Mouse (Mus musculus) brain, embryonic 18.5 days (tissue): ENCODE data around the gene Kank2.

Source experiments
- DNase-seq: peaks from one replicate; pipeline ENCODE4 v3.0.0-alpha.2; 2012; ENCODE audit warnings: low read depth, low spot score

Gene Kank2

DNA sequence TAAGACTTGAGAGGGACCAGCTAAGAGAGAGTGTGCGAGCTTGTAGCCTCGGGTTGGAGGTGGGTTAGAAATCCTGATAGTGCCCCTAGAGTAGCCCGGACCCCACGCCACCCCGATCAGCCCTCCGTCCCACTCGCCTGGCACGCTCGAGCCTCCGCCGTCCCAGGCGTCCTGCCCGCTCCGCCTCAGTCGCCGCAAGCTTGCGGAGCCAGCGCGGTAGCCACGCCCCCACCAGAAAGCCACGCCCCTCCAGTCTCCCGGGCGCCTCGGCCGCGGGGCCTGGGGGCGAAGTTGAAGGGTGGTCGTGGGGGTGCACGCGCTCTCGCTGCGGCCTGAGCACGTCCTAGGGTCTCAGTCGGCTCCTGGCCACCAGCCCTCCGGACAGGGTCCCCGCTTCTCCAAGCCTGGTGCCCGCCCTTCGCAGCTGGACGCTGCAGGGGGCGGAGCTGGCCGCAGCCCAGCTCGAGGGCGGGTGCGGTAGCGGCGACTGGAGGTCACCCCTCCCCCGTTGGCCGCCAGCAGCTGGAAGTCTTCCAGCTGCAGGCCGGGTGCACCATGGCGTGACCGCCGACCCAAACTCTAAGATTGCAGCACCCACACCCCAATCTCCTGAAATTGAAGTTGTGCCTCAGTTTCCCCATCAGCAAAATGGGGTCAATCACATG lies at the start of gene Kank2:
Kank2 (minus strand) TSS at position 400 of the 665 bp plus-strand sequence.
- no peak for DNase-seq

DNA sequence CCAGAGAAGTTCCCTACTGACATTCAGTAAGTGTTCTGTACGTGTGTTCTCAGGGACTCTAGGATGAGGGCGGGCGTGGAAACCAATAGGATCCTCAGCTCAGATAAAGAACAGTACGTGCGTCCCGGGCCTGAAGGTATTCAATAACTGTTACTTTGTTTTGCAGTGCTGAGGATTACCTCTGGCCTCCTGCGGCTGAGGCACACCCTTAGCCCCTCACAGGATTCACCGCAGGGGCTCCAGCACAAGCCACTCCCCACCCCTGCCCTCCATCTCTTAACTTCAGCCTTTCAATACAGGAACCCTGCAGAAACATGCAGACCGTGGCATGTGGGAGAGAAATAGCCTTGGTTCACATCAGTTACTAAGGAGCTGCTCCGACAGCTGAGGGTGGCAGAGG lies 49.4 kb upstream of the Kank2 start:
- no peak for DNase-seq

DNA sequence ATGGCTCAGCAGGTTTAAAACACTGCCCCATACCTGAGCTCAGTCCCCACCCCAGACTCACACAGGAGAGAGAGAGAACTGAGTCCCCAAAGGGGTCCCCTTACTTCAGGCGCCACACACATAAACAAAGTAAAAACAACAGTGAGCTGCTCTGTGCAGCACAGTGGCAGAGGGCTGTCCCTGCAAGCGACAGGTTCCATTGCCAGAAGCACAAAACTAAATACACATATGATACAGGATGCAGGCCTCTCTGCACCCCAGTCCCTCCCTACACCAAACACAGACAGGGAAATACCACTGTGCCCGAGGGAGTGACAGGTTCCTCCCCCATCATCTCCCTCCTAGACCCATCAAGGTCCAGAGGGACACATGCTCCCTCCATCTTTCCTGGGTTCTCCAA lies 48.9 kb upstream of the Kank2 start:
- no peak for DNase-seq

DNA sequence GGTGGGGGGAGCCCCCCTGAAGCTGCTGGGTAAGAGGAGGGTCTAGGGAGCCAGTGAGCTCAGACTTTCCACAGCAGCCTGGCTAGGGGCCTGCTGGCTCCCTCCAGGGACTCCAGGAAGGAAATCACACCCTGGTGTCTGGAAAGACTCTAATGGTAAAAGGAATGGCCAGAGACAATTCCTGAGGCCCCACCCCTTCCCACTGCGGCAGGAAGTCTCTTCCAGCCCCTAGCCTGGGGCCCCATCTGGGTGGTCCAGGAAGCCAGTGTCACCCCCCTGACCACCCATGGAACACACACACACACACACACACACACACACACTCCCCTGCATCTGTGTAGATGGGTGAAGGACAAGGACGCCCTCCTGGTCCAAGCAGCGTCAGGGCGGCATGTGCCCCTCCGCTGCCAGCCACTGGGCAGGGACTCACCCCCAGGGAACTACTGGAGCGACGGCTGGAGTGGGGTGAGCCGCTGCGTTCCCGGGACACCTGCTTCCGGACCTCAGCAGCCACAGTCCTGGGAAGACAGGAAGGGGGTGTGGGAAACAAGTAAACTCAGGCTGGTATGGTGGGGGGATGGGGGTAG lies 48.3 kb upstream of the Kank2 start:
- no peak for DNase-seq

DNA sequence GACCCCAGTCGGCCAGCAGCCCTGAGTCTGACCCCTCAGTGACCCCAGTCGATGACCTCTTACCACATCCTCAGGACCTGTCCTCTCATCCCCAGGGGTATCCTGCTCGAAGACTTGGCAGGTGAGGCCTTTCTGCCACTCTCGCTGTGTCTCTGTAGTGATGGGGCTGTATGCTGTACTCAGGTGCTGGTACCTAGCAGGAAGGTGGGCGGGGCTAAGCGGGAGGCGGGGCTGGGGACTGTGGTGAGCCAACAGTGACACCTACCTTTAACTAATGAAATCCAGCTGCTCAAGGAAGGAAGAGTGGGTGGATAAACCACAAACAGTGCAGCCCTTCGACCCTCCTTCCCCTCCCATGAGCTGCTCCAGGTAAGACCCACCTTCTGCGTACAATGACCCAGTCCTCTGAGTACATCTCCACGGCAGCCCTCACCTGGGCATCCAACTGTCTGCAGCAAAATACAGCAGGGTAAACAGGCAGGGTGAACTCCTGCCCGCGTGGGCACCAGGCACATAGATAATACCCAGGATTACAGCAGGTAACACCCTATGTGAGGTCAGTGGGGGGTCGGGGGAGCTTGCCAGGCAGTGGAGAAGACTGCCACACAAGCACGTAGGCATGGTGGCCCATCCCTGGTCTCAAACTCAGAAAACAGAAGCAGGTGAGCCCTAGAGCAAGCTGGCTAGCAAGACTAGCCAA lies 47.0 kb upstream of the Kank2 start:
- no peak for DNase-seq

DNA sequence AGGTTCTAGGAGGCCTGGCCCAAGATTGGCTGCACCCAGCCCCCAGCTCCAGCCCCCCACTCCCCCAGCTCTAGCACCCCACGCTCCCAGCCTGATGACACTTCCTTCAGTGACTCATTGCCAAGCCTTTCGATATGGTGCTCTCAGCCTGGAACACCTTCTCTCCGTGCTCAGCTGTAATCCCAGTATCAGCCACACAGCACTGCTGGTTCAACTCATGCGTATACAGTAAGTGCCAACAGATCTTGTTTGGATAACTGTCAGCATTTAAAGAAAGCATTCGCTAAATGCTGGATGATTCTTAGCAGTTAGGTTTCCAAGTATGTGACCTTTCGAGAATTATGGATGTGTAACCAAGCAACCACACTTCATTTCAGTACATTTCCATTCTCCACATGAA lies 44.5 kb upstream of the Kank2 start:
- DNase-seq = no peak

DNA sequence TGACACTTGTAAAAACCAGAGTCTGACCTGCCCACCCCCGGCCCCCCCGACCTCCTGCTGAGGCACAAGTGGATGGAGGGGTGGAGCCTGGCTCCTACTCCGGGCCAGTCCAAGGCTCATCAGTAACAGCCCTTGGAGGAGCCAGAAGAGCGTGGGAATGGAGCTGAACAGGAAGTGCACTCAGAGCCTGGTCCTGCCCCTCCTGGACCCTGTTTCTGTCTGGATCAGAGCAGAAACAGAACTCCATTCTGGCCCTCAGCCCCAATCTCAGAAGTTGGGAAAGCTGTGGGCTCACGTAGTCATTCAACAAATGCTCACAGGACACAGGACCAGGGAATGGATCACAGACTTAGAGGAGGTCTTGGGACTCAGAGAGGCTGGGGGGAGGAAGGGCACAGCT lies 43.8 kb upstream of the Kank2 start:
- DNase-seq = no peak

DNA sequence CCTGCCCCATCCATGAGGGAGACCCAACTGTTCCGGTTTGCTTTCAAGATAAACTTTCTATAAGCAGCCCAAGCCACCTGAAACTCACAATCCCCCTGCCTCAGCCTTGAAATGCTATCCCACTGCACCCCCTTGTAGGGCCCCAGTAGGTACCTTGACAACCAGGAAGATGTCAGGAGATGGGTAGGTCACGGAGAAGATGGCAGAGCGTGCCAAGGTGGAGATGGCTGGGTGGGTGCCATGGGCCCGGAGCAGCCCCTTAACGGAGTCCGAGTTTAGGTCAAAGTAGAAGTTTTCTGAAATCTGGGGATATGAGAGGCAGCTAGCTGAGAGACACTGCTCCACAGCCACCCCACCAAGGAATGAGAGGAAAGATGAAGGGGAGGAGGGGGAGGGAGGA lies 42.8 kb upstream of the Kank2 start:
- DNase-seq = no peak

DNA sequence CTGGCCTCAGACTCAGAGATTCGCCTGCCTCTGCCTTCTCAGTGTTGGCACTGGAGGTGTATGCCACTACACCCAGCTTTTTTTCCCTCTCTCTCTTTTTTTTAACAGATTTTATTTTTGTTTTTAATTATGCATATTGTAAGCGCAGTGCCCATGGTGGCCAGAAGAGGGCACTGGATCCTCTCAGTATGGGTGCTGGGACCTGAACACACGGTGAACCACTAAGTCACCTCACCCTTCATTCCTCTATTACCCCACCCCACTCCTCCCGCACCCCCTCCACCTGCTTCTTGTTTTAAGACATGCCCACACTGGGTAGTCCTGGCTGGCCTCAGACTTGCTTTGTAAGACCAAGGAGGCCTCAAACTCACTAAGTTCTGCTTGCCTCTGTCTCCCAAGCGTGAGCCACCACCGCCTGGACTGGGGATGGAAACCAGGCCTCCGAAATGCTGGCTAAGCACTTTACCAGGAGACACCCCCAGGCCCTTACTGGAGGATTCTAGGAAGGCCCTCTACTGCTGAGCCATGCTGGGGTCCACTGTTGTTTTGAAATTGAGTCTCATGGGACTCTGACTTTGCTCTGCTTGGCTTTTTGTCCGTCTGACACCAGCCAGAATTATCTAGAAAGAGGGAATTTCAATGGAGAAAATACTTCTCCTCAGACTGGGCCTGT lies 41.7 kb upstream of the Kank2 start:
- DNase-seq = no peak

DNA sequence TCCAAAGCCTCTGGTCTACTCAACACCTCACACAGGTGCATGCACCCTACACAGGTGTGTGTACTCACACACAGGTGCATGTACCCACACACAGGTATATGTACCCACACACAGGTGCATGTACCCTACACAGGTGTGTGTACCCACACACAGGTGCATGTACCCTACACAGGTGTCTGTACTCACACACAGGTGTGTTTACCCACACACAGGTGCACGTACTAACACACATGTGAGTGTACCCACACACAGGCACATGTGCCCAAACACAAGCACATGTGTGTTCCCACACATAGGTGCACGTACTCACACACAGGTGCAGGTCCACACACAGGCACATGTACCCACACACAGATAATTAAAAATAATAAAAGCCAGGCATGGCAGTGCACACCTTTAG lies 39.1 kb upstream of the Kank2 start:
- no peak for DNase-seq

DNA sequence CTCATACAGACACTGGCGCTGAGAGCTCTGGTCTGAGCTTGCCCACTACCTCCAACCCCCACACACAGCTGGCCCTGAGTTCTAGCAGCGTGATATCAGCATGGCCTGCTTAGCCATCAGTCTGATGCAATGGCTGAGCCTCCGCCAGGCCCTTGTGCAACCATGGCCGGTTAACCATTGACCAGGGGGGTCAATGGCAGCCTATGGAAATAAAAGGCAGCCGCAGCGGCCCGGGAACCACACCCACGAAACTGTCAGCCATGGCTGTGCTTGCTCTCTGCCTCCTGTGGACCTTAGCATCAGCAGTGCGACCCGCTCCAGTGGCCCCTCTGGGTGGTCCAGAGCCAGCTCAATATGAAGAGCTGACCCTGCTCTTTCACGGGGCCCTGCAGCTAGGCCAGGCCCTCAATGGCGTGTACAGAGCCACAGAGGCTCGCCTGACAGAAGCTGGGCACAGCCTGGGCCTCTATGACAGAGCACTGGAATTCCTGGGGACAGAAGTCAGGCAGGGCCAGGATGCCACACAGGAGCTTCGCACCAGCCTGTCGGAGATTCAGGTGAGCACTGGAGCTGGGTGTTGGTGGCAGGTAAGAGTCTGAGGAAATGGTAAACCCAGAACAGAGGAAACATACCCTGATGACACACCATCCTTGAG lies 36.8 kb upstream of the Kank2 start, which contains the start of gene Angptl8:
Angptl8 (plus strand) TSS at position 253 of the 655 bp plus-strand sequence.
- no peak for DNase-seq

DNA sequence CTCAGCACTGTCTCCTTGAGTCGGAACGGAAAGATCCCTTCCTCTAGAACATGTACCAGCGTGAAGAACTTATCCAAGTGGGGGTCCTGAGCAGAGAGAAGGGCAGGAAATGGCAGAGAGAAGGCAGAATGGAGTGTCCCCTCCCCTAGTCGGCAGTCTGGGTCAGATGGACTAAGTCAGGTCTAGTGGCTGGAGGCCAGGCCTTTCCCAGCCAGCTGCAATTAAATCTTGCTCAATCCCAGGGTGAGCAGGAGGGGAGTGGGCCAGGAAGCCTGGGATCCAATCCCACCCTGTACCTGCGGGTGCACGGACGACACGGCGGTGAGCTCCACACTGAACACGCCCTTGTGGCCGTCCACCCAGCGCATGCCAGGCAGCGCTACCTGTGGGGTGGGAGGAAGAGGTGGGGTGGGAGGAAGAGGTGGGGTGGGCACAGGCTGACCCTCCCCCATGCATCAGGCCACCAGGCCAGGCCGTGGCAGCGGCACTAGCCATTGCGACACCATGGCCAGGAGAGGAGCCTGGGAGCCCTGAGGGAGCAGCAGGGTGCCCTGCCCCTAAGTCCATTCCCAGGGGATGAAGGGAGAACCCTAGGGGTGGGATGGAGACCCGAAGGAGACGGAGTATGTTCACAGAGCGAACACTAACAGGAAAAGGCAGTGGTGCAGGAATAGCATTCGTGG lies 33.2 kb upstream of the Kank2 start:
- DNase-seq = no peak

DNA sequence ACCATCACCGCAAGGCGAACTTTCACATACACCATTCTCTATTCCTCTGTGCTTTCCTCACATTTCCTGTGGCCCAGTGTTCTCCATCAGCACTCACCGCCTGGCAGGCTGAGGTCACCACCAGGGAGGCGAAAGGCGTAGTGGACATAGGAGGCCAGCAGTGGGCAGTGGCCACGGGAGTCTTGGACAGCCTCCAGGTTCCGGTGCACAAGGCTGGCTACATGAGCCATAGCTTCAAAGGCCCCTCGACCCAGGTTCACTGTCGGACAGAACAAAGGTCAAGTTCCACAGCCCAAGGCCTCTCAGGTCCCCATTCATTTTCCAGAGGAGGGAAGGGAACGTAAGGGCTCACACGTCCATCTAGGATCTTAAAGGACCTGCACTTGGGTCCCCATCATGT lies 32.4 kb upstream of the Kank2 start:
- DNase-seq = no peak

DNA sequence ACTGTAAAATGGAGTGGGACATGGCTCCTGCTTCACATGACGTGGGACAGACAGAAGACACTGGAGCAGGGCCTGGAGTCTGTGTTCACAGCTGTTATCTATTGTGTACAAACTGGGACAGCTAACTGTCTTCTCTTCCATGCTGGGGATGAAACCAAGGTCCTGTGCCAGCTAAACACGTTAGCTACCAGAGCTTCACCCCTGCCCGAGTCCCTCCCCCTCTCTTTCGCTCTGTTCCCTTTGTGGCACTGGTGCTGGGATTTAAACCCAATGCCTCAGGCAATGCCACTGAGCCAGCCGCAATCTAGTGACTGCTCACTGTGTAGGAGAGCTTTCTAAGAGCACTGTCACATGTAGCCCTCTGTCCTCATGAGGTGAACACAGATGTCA lies 31.9 kb upstream of the Kank2 start:
- no peak for DNase-seq

DNA sequence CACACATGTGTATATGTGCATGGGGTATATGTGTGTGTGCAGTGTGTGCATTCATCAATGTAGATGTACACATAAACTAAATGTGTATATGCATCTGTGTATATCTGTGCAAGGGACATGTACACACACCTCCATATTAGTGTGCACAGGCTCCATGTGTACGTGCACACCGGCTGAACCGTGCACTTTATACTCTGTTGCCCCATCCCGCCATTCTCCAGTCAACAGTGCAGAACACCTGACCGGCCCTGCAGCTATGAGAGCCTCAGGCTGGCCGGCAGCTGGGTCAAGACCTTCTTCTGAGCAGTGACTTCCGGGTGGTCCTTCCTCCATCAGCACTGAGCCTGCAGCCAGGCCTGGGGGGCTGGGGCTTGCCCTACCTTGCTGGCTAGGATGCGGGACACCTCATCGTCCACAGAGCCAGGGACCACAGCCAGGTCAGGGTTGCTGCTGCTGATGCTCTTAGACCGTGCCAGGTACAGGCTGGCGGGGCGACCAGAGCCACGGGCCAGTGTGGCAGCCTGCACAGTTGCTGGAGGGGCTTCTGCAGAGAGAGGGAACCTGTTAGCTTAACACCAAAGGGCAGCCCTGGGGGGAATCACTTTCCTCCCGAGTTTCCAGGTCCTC lies 31.4 kb upstream of the Kank2 start:
- no peak for DNase-seq

DNA sequence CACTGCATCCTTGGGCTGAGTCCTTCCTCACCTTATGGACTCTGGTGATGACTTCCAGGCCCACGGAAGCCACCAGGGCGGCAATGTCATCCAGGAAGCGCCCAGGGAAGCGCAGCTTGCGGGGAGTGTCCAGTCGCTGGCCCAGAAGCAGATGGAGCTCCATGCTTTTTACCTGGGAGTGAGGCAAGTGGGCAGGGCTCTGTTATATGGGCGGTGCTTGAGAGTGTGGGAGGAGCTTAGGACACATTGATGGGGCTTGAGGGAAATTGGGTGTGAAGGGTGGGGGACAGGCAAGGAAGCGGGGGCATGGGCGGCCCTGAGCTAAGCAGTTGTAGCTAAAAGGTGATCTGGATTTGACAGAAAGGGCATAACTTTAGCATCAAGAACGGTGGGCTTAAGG lies 25.8 kb upstream of the Kank2 start:
- no peak for DNase-seq

DNA sequence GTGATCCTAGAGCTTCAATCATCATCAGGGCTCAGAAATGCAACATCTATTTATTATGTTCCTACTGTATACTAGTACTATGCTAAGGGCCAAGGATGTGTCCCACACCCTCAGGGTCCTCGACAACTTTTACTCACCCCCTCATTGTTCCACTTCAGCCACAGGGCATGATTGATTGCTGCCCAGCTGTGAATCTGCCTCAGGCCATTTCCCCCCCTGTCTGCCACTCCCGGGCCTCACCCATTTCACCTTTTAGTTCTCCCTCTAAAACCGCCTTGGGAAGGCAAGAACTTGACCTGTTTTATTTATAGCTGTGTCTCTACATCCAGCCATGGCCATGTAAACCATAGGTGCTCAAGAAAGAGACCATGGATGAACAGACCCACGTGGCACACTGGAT lies 25.4 kb upstream of the Kank2 start:
- no peak for DNase-seq

DNA sequence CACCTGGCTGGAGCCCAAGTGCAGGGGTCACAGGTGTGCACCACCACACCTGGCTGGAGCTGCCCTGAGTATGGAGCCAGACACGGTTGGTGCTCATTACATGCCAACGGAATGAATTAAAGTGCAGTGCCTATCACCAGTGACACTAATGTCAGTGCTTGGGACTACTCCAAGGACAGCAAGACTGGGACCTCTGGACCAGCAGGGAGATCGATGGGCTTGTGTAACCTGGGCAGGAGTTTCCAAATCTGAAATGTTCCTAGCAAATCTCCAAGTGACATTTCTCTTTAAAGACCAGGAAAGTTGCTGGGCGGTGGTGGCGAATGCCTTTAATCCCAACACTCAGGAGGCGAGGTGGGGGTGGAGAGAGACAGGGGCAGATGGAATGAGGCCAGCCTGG lies 24.1 kb upstream of the Kank2 start:
- DNase-seq = no peak

DNA sequence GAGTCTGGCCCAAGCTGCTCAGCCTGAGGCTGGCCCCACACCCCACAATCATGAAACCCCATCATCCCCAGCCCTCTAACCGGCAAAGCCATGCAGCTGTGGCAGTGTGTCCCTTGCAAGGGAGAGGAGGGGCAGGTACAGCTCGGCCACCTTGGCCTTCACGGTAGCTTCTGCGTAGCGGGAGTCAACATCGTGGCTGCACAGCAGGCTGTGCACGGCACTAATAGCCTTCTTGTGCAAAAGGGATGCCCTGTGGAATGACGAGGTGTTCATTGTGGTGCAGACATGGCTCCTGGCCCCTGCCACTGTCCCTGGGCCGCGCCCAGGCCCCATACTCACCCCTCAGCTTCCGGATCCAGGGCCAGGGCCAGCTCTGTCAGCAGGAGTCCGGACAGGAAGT lies 21.6 kb upstream of the Kank2 start:
- no peak for DNase-seq

DNA sequence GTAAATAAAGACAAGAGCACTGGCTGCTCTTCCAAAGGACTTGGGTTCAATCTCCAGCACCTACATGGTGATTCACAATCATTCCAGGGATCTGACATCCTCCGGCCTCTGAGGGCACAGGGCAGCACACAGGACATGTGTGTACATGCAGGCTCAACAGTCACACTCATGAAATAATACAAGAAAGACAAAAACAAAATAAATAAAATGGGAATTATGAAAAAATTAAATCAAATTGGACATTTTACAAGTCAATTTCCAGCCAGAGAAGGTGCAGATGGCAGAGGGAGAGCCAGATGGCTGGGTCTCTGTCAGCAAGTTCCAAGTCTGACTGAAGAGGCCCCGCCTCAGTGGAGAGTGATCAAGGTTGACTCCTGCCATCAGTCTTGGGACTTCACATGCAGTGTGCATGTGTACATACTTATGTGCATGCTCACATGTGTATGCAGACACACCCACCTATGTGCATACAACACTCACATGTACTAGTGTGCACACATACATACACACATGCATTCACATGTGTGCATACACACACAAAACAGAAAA lies 20.7 kb upstream of the Kank2 start:
- DNase-seq = peak; percentile 30

DNA sequence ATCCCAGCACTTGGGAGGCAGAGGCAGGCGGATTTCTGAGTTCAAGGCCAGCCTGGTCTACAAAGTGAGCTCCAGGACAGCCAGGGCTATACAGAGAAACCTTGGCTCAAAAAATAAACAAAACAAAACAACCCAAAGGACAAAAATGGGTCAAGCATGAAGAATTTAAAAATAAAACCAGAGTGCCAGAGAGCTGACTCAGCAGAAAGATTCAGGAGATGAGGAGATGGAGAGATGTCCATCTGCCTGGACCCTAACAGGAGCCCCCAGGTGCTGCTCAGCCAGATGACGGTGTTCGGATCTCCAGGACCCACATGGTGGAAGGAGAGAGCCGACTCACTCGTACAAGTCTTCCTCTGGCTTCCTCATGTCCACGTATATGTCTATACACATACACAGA lies 20.0 kb upstream of the Kank2 start:
- no peak for DNase-seq
